Mouse (Mus musculus) limb, embryonic 15.5 days (tissue): ENCODE measurements around the gene Dcakd. TPM values are rescaled to one million over a fixed set of nuclear protein-coding genes. Genes with fewer than 3 reads are reported as not detected.
A peak's percentile ranks its signal among the peaks of the same experiment; 100 is the strongest.

Experiments used
- ATAC-seq: fragments of 200-750 bp; cut with Nextera tagmentation; 2 replicates; pipeline ENCODE4 v1.8.0; 2017; ENCODE audit warnings: low read depth, moderate TSS enrichment; ENCODE audit not compliant: insufficient number of reproducible peaks, low FRiP score, low TSS enrichment
- H3K27ac ChIP-seq: fragments of 300-500 bp; sonication (generic); 2 replicates; pipeline ENCODE4 v1.5.1; 2015; ENCODE audit warnings: moderate library complexity, mild to moderate bottlenecking, inconsistent platforms
- H3K27me3 ChIP-seq: fragments of 300-500 bp; sonication (generic); 2 replicates; pipeline ENCODE4 v1.6.1; 2015; ENCODE audit warnings: inconsistent platforms
- H3K36me3 ChIP-seq: fragments of 300-500 bp; sonication (generic); 2 replicates; pipeline ENCODE4 v1.6.1; 2015; ENCODE audit warnings: inconsistent platforms
- H3K4me1 ChIP-seq: fragments of 300-500 bp; sonication (generic); 2 replicates; pipeline ENCODE4 v1.6.1; 2015; ENCODE audit warnings: inconsistent platforms
- H3K4me2 ChIP-seq: fragments of 300-500 bp; sonication (generic); 2 replicates; pipeline ENCODE4 v1.6.1; 2015; ENCODE audit warnings: mild to moderate bottlenecking, inconsistent platforms
- H3K4me3 ChIP-seq: fragments of 300-500 bp; sonication (generic); 2 replicates; pipeline ENCODE4 v1.5.1; 2015; ENCODE audit warnings: mild to moderate bottlenecking, inconsistent platforms
- H3K9ac ChIP-seq: fragments of 300-500 bp; sonication (generic); 2 replicates; pipeline ENCODE4 v1.6.1; 2015; ENCODE audit warnings: inconsistent platforms
- H3K9me3 ChIP-seq: fragments of 300-500 bp; sonication (generic); 2 replicates; pipeline ENCODE4 v1.6.1; 2016; ENCODE audit warnings: inconsistent platforms
- WGBS: fragments of 180-500 bp; shearing (Covaris S2); methylation state at CpG from one replicate; pipeline ENCODE4 v1.1.7; 2015; 5-methylcytosine and 5-hydroxymethylcytosine counted together
- polyA plus RNA-seq: library from polyadenylated mRNA; unstranded; fragments of >200 nt; fragmentation: Nextera tagmentation; extraction: Ambion mirVana; gene quantifications from 2 replicates; pipeline ENCODE4 v1.2.1, GENCODE M21; 2015

Dcakd gene
- polyA plus RNA-seq, result 129 and 136 TPM in 2 replicates

DNA sequence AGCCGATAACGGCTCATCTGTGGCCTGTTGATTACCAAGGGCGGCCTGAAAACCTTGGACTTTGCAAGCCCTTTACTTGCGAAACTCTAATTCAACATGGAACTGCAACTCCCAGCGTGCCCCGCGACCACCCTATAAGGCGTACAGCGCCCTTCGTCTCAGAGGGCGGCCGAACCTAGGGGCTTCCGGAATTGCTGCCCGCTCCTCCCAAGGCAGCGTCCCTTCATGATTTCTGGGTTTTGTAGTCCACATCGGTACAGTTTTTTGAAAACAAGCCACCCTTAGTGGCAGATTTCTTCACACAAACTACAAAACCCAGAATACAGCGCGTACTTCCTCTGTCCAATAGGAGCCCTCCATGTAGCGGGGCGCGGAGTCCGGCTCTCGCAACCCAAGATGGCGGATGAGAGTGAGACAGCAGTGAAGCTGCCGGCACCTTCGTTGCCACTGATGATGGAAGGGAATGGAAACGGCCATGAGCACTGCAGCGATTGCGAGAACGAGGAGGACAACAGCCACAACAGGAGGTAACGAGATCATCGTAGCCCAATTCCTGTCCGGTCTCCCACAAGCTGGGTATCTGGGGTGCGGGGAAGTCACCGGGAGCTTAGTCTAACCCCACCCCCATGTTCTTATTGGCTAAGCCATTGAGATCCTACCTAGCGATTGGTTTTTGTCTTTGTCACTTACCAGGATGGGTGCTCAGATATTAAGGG lies at the start of gene Dcakd, which contains the start of gene Nmt1:
Gene Dcakd, minus strand, starts transcription at position 158 of the 716 bp plus-strand sequence.
Gene Nmt1, plus strand, starts transcription at position 15 of the 716 bp plus-strand sequence.
- H3K9ac ChIP-seq, result peak within 1 kb of the TSS; percentile 60

DNA sequence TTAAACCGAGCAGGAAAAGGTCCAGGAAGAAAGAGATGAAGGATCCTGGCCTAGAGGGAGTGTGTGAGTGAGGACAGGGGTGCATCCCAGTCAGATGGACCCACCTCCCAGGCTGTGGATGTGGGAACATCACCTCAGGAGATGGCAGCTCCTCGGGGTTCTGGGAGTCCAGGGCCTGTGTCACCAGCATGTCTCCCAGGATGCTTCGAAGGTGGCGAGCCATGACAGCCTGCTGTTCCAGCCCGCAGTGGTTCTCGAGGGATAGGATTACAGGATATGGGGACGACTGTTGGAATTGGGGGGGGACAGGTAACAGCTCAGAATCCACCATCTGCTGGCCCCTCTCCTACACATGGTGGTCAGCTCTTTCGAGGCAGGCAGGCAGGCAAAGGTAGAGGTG lies 48.4 kb upstream of the Dcakd start:
- Histone ChIP-seq H3K27me3 (peaks cover 27% of the 10 kb centered on the region), H3K9ac (no peak overlapping the region), H3K36me3 (peaks cover 20% of the 10 kb centered on the region), H3K4me1 (peaks cover 21% of the 10 kb centered on the region), H3K27ac (no peak overlapping the region), H3K4me2 (no peak overlapping the region), H3K4me3 (no peak overlapping the region), H3K9me3 (no peaks in the 10 kb centered on the region)
- 72% methylated on average over 8 of the region's 8 CpGs for WGBS
- ATAC-seq, result no peak

More for the DNA sequence above, at the start of gene Dcakd, which contains the start of gene Nmt1:
- peak; percentile 99 for ATAC-seq
- Histone ChIP-seq H3K27me3 (no peaks in the 10 kb centered on the region), H3K27ac (peak within 1 kb of the TSS; percentile 91), H3K4me2 (peak within 1 kb of the TSS; percentile 66), H3K4me3 (peak within 1 kb of the TSS; percentile 87), H3K36me3 (peaks cover 18% of the 10 kb centered on the region; the same call in 1 of the 2 replicates), H3K4me1 (peaks cover 20% of the 10 kb centered on the region), H3K9me3 (no peaks in the 10 kb centered on the region)
- under 1% methylated on average over 36 of the region's 36 CpGs for WGBS

DNA sequence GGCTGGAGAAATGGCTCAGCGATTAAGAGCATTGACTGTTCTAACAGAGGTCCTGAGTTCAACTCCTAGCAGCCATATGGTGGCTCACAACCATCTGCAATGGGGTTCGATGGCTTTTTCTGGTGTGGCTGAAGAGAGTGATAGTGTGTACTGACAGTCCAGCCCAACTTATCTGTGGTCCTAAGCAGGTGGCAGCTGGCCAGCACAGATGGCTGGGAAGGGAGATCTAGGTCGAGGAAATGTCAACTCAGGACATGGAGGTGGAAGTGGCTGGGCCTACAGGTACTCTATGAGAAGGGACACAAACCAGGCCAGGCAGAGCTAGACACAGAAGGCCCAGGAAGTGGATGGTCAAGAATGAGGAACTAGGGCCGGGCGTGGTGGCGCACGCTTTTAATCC lies 47.9 kb upstream of the Dcakd start:
- no peak overlapping the region for H3K9ac ChIP-seq
- 93% methylated on average over 7 of the region's 7 CpGs for WGBS
- peaks cover 19% of the 10 kb centered on the region for H3K4me1 ChIP-seq
- H3K27ac ChIP-seq, result no peak overlapping the region
- H3K9me3 ChIP-seq, result no peaks in the 10 kb centered on the region
- peaks cover 22% of the 10 kb centered on the region for H3K27me3 ChIP-seq
- H3K4me3 ChIP-seq, result no peak overlapping the region
- no peak overlapping the region for H3K4me2 ChIP-seq
- ATAC-seq, result no peak
- peaks cover 25% of the 10 kb centered on the region for H3K36me3 ChIP-seq

DNA sequence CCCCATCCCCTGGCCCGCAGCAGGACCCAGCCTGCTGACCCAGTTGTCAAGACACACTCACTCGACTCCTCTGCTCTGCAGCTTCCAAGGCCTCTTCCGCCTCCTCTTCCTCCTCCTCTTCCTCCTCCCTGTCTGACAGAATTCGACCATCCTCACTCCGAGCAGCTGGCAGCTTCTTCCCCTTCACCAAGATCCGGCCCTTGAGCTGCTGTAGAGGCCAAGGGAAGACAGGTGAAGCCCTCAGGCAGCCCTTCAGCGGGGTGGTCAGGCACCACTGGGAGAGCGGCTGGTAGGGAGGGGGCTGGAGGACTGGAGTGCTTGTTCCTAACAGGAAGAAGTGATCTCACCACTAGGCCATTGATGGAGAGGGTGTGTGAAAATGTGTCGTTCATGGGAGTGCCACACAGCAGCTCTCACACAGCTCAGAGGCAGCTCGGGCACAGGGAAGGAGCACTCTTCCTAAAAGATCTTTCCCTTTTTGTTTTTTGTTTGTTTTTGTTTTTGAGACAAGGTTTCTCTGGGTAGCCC lies 46.7 kb upstream of the Dcakd start:
- peaks cover 36% of the 10 kb centered on the region for H3K36me3 ChIP-seq
- H3K27me3 ChIP-seq, result peaks cover 10% of the 10 kb centered on the region
- ATAC-seq, result no peak
- H3K9ac ChIP-seq, result no peak overlapping the region
- no peak overlapping the region for H3K4me2 ChIP-seq
- 25% methylated on average over 10 of the region's 10 CpGs for WGBS
- H3K27ac ChIP-seq, result no peak overlapping the region
- peaks cover 9% of the 10 kb centered on the region; the same call in 1 of the 2 replicates for H3K4me1 ChIP-seq
- H3K4me3 ChIP-seq, result no peak overlapping the region
- H3K9me3 ChIP-seq, result no peaks in the 10 kb centered on the region

DNA sequence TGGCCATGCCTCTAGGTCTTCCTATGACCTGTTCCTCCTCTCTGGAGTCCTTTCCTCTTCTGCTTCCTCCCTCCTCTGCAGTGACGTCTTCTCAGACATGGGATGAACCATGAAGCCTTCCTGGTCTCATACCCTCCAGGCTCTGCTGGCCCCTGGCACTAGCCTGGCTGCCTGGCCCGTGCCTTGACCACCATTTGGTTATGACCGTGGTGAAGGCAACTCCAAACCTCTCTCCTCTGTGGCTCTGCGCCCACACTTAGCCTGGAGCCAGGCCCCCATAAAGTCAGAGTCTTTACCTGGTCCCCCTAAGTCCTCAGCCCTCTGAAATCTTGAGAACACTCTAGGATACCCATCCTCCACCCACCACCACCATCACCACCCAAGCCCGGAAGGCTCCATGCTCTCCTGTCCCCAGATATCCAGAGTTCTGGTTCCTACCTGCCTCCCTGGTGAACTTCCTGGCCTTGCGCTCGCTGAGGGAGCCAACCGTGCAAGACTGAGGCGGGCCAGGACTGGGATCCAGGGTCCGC lies 46.1 kb upstream of the Dcakd start:
- no peak for ATAC-seq
- peaks cover 9% of the 10 kb centered on the region; the same call in 1 of the 2 replicates for H3K4me1 ChIP-seq
- H3K4me2 ChIP-seq, result no peak overlapping the region
- H3K36me3 ChIP-seq, result peaks cover 43% of the 10 kb centered on the region
- H3K9me3 ChIP-seq, result no peaks in the 10 kb centered on the region
- no peak overlapping the region for H3K9ac ChIP-seq
- WGBS, result 59% methylated on average over 10 of the region's 10 CpGs
- peaks cover 4% of the 10 kb centered on the region; the same call in 1 of the 2 replicates for H3K27me3 ChIP-seq
- no peak overlapping the region for H3K4me3 ChIP-seq
- no peak overlapping the region for H3K27ac ChIP-seq

DNA sequence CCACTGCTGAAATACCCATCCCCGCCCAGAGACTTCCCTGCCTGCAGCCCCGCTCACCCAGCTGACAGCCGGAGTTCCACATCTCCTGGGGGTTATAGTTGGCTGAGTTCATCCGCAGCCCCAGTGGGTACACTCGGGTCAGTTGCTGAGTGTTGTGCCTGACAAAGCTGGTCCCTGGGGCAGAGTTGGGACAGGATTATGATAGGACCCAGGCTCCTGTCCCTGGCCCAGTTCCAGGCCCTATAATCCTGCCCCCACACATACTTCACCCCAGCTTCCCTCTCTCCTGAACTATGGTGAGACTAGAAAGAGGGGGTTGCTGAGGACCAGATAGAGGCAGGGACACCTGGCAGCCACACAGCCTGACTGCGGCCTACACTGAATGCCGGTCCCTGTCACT lies 45.5 kb upstream of the Dcakd start:
- Histone ChIP-seq H3K4me2 (no peak overlapping the region), H3K27ac (no peak overlapping the region), H3K4me1 (peaks cover 9% of the 10 kb centered on the region; the same call in 1 of the 2 replicates), H3K4me3 (no peak overlapping the region), H3K27me3 (peaks cover 3% of the 10 kb centered on the region; the same call in 1 of the 2 replicates), H3K36me3 (peaks cover 48% of the 10 kb centered on the region), H3K9ac (no peak overlapping the region), H3K9me3 (no peaks in the 10 kb centered on the region)
- ATAC-seq, result no peak
- 85% methylated on average over 7 of the region's 7 CpGs for WGBS

DNA sequence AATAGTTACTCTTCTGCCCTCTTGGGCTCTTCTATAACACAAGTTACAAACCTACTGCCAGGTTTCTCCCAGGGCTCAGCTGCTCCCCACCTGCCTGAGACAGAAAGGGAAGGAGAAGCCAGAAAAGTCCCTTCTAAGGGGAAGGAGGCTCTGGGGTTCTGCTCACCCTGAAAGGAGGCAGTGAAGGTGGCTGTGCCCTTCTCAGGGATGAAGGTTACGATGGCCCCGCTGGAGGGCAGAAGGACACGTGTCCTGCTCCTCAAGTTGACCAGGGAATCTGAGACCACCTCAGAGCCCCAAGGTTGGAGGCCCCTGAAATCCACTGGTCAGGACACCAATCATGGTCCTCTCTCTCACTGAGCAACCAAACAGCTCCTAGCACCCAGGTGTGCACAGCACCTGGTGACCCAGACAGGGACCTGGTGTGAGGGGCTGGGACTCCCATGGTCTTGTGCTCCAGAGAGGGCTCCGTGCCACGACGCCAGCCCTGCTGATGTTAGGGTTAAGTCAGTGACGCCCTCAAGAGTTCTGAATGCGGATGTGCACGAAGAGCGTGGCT lies 42.3 kb upstream of the Dcakd start:
- Histone ChIP-seq H3K4me2 (no peak overlapping the region), H3K9ac (no peak overlapping the region), H3K27ac (no peak overlapping the region), H3K27me3 (no peaks in the 10 kb centered on the region), H3K9me3 (no peaks in the 10 kb centered on the region), H3K36me3 (peaks cover 73% of the 10 kb centered on the region), H3K4me1 (peaks cover 17% of the 10 kb centered on the region), H3K4me3 (no peak overlapping the region)
- WGBS, result 90% methylated on average over 10 of the region's 10 CpGs
- ATAC-seq, result no peak

DNA sequence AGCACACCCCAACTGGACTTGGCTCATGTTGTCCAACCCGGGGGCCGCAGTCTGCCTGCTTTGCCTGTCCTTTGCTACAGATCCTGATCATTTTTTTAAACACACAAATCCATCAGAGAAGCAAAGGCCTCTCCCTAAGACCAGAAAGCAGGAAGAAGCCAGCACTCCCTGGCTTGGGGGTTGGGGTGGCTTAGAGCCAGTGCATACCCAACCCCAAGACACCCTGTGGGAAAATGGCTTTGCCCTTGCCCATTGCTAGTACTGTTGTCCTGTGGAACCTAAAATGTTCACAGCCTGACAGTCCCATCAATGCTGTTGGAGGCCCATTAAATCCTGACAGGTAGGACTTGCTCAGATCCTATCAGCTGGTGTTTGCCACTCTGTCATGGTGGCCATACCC lies 41.6 kb upstream of the Dcakd start:
- Histone ChIP-seq H3K4me1 (peaks cover 15% of the 10 kb centered on the region), H3K27me3 (no peaks in the 10 kb centered on the region), H3K4me3 (no peak overlapping the region), H3K4me2 (no peak overlapping the region), H3K27ac (no peak overlapping the region), H3K36me3 (peaks cover 79% of the 10 kb centered on the region), H3K9me3 (no peaks in the 10 kb centered on the region), H3K9ac (no peak overlapping the region)
- no peak for ATAC-seq
- WGBS, result 95% methylated on average over 2 of the region's 2 CpGs

DNA sequence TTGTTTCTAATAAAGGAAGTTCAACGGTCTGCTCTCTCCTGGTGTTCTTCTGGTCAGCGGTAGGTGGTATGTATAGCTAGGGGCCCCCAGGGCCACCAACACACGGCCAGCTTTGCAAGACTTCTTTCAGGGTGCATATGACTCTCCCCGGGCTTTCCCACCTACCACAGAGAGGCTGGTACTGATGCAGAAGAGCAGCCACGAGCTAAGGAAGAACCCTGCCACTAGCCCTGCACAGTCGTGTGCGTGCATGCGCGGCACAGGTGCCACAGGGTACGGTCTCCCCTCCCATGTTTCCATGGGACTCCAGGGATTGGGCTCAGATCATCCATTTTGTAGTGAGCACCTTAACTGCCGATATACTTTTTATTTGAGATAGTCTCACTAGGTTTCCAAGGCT lies 40.8 kb upstream of the Dcakd start:
- Histone ChIP-seq H3K9me3 (no peaks in the 10 kb centered on the region), H3K9ac (no peak overlapping the region), H3K27me3 (no peaks in the 10 kb centered on the region), H3K27ac (no peak overlapping the region), H3K4me2 (no peak overlapping the region), H3K4me1 (peaks cover 8% of the 10 kb centered on the region; the same call in 1 of the 2 replicates), H3K36me3 (peaks cover 87% of the 10 kb centered on the region), H3K4me3 (no peak overlapping the region)
- 92% methylated on average over 11 of the region's 11 CpGs for WGBS
- ATAC-seq, result no peak

DNA sequence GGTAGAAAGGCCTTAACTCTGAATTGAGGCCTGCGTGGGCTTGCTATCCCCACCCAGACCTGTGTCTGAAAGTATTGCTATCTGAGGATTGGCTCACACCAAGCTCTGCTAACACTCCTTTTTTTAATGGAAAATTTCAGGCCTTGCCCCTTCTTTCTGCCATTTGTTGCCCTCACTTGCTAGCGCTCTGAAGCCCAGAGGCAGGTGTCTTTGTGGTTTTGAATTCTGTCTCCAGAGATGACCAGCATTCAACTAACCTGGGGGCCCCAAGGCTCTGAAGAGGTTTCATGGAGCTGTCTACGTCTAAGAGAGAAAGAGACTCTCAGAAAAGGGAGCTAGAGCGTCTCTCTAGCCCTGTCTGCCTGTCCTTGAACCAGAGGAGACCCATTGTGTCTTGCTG lies 40.1 kb upstream of the Dcakd start:
- no peaks in the 10 kb centered on the region for H3K9me3 ChIP-seq
- peaks cover 8% of the 10 kb centered on the region; the same call in 1 of the 2 replicates for H3K4me1 ChIP-seq
- H3K27ac ChIP-seq, result peak overlapping the region; percentile 57
- WGBS, result 82% methylated on average over 4 of the region's 4 CpGs
- H3K4me2 ChIP-seq, result no peak overlapping the region
- H3K27me3 ChIP-seq, result no peaks in the 10 kb centered on the region
- ATAC-seq, result no peak
- no peak overlapping the region for H3K4me3 ChIP-seq
- peaks cover 92% of the 10 kb centered on the region for H3K36me3 ChIP-seq
- no peak overlapping the region for H3K9ac ChIP-seq

DNA sequence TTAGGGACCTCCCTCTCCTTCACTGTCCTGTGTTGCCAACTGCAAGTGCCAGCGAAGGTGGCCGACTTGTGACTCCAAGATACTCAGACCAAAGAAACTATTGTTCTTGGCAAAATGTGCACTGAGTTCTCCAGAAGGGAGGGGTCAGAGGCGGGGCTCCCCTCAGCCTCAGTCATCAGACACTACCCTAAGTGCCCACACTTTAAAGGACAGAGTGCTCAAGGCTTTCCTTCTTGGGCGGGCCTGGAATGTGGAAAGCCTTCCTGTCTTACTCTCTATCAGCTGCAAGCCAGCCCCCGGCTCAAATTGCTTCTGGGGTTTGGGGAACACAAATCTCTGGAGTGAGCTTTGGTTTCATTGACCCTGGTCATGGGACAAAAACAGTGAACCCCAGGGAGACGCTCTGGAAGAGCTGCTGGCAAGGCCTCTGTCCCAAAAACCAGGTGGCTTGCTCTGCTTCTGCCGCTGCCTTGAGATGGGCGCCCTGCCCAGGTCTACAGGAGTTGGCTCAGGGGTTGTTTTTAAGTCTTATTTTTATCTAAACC lies 39.4 kb upstream of the Dcakd start:
- H3K36me3 ChIP-seq, result peaks cover 92% of the 10 kb centered on the region
- no peak overlapping the region for H3K4me3 ChIP-seq
- H3K9me3 ChIP-seq, result no peaks in the 10 kb centered on the region
- no peak overlapping the region for H3K9ac ChIP-seq
- H3K27me3 ChIP-seq, result no peaks in the 10 kb centered on the region
- H3K4me2 ChIP-seq, result no peak overlapping the region
- WGBS, result 59% methylated on average over 8 of the region's 8 CpGs
- H3K4me1 ChIP-seq, result peaks cover 8% of the 10 kb centered on the region; the same call in 1 of the 2 replicates
- H3K27ac ChIP-seq, result peak overlapping the region; percentile 57; the same call in 1 of the 2 replicates
- no peak; the same call in 1 of the 2 replicates for ATAC-seq

DNA sequence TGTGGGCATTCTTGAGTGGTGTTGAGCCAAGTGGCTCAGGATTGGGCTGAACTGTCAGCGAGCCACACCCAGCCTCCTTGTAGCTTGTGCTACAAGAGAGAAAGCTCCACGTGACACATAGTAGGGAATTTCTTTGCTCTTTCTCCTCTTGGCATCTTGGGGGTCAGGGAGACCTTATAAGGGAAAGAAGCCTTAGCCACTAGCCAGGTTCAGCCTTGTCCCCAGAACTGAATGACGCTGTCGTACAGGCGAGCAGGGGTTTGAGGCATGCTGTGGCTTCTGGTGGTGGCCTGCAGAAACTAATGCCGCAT lies 38.9 kb upstream of the Dcakd start:
- Histone ChIP-seq H3K4me1 (peaks cover 8% of the 10 kb centered on the region; the same call in 1 of the 2 replicates), H3K36me3 (peaks cover 92% of the 10 kb centered on the region), H3K27ac (peak overlapping the region; percentile 57; the same call in 1 of the 2 replicates), H3K4me3 (no peak overlapping the region), H3K27me3 (no peaks in the 10 kb centered on the region), H3K9me3 (no peaks in the 10 kb centered on the region), H3K4me2 (no peak overlapping the region), H3K9ac (no peak overlapping the region)
- no peak for ATAC-seq
- 88% methylated on average over 6 of the region's 6 CpGs for WGBS
